Mouse (Mus musculus) naive thymus-derived CD4-positive, alpha-beta T cell, adult 5 months (primary cell): ENCODE results near the gene Rcc2. TPM values are rescaled to one million over a fixed set of nuclear protein-coding genes. Genes with fewer than 3 reads are reported as not detected.

Experiments
- polyA plus RNA-seq: library from polyadenylated mRNA; unstranded; fragments of 100-300 nt; shearing (Covaris generic); gene quantifications from one replicate; pipeline ENCODE4 v1.2.1, GENCODE M21; 2017

Rcc2 gene
- 134 TPM for polyA plus RNA-seq

DNA sequence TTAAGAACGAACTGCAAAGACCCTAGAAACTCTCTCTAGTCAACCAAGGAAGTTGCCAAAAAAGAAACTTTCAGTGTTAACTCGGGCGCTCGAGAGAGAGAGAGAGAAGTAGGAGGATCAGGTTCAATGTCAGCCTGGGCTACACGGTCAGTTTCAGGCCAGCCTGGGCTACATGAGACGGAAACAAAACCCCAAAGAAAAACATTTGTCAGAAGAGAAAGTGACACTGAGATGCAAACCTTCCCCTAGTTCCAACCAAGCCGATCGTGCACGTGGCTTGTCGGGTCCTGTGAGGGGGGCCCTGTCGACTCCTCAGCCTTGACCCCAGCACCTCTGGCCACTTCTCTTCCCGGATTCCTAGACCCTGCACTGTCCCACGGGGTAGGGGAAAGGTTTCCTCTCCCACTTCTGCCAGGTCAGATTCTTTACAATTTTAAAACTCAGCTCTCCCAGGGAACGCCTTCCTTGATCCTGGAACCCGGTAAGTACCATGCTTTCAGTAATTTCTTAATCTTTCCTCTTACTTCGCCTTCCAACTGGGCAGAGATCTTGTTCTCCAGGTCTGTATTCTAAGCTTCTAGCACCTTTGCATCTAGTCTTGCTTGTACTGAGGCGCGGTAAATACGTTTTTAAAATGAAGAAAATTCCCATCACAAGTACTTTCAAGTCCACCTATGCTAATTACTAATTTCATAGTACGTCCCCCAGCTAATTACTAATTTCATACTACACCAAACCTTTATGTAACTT lies at the start of gene Rcc2:
Gene Rcc2, plus strand, starts transcription at position 273 of the 750 bp plus-strand sequence.

DNA sequence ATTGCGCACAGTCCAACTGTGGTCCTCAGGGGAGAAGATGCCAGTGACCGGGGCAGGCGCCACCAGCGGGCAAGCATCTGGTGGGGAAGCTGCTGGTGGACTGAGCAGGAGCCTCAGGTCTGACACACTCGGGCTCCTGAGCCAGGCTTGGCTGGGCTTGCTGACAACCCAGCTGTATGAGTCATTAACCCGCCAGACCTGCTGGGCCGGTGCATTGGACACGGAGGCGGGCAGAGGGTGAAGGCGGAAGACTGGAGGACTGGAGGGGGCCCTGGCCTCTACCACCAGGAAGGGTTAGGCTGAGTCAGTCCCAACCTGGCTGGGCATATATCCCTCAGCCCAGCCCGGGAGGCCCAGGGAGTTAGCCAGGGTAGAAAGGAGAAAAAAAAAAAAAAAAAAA lies 34.6 kb upstream of the Rcc2 start, which contains the start of gene Arhgef10l:
Gene Arhgef10l, minus strand, starts transcription at position 253 of the 400 bp plus-strand sequence.

GRCm38 (mm10) chr4:140742543-140742942 lies 42.2 kb downstream of the Rcc2 start, which contains the start of gene Padi6:
TSS of gene Padi6 (minus strand) at chr4:140742643.

Other genes starting within 250 kb of the Rcc2 start
- not detected for gene Arhgef10l, start 34.5 kb upstream of the Rcc2 start, polyA plus RNA-seq
- gene Padi6, start 42.1 kb downstream of the Rcc2 start, polyA plus RNA-seq: not detected
- 0.35 TPM for gene Padi4, start 73.7 kb downstream of the Rcc2 start, polyA plus RNA-seq
- gene Padi3, start 110.1 kb downstream of the Rcc2 start, polyA plus RNA-seq: 0.49 TPM
- gene Padi1, start 145.2 kb downstream of the Rcc2 start, polyA plus RNA-seq: 0.34 TPM
- 19.7 TPM for gene Padi2, start 205.8 kb downstream of the Rcc2 start, polyA plus RNA-seq